Mouse (Mus musculus) kidney, embryonic 14.5 days (tissue): ENCODE measurements around the gene Zfp37. TPM values are rescaled to one million over a fixed set of nuclear protein-coding genes. Genes with fewer than 3 reads are reported as not detected.

Source experiments
- ATAC-seq: fragments of 200-750 bp; cut with Nextera tagmentation; 2 replicates; pipeline ENCODE4 v1.8.0; 2017; ENCODE audit warnings: moderate number of reproducible peaks, mild to moderate bottlenecking, moderate TSS enrichment, moderate library complexity; ENCODE audit not compliant: low FRiP score, low TSS enrichment
- H3K27ac ChIP-seq: fragments of 300-500 bp; sonication (generic); 2 replicates; pipeline ENCODE4 v1.5.1; 2014; ENCODE audit warnings: low read depth, mild to moderate bottlenecking, low read length, moderate library complexity, mixed read lengths
- H3K27me3 ChIP-seq: fragments of 300-500 bp; sonication (generic); 2 replicates; pipeline ENCODE4 v1.6.1; 2014; ENCODE audit warnings: mild to moderate bottlenecking, low read length; ENCODE audit not compliant: control insufficient read depth, insufficient read depth
- H3K36me3 ChIP-seq: fragments of 300-500 bp; sonication (generic); 2 replicates; pipeline ENCODE4 v1.6.1; 2014; ENCODE audit warnings: low read length, mixed read lengths; ENCODE audit not compliant: control insufficient read depth, insufficient read depth
- H3K4me1 ChIP-seq: fragments of 300-500 bp; sonication (generic); 2 replicates; pipeline ENCODE4 v1.6.1; 2014; ENCODE audit warnings: low read length, mixed read lengths; ENCODE audit not compliant: control insufficient read depth, insufficient read depth
- H3K4me2 ChIP-seq: fragments of 300-500 bp; sonication (generic); replicated peaks from 2 replicates; pipeline ENCODE4 v1.6.1; 2014; ENCODE audit warnings: low read depth, mild to moderate bottlenecking, low read length
- H3K4me3 ChIP-seq: fragments of 300-500 bp; sonication (generic); 2 replicates; pipeline ENCODE4 v1.5.1; 2014; ENCODE audit warnings: mild to moderate bottlenecking, low read length
- H3K9ac ChIP-seq: fragments of 300-500 bp; sonication (generic); 2 replicates; pipeline ENCODE4 v1.6.1; 2014; ENCODE audit warnings: low read depth, mild to moderate bottlenecking, low read length, moderate library complexity
- H3K9me3 ChIP-seq: fragments of 300-500 bp; sonication (generic); 2 replicates; pipeline ENCODE4 v1.6.1; 2016; ENCODE audit warnings: low read length; ENCODE audit not compliant: control insufficient read depth
- WGBS: fragments of 180-500 bp; shearing (Covaris S2); extraction: QIAGEN DNeasy Blood & Tissue Kit; methylation state at CpG from one replicate; pipeline ENCODE4 v1.1.7; 2014; 5-methylcytosine and 5-hydroxymethylcytosine counted together
- polyA plus RNA-seq: library from polyadenylated mRNA; unstranded; fragments of >200 nt; fragmentation: Nextera tagmentation; extraction: Ambion mirVana; gene quantifications from 2 replicates; pipeline ENCODE4 v1.2.1, GENCODE M21; 2014

Gene Zfp37
- polyA plus RNA-seq, 1 experiment from 2014 or later: 15.5 TPM

DNA sequence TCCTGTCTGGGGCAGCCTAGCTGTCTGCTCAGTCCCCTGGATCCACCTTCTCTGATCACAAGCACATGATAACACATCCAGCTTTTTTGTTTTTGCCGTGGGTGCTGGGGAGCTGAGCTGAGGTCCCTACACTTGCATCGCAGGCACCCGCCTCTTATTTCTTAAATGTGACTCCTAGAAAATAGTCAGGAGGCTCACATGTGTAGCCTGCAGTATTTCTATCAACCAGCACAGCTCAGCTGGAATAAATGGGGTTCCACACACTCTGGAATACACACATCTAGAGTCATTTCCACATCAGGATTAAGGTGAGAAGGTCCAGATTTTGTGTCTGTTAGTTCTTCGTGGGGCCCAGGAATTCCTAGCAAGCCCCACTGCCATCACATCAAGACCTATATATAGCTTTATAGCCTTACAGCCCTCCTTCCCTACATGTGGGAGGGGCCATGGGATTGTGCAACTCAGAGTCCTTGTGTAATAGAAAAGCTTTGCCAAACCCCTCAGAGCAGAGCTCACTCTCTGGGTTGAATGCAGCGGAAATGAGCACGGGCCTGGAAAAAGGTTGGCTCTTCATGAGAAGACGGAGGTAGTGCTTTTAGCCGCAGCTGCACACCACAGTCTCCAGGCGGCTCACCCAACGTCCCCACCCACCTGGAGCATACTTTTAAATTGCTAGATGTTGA lies 34.4 kb upstream of the Zfp37 start:
- ATAC-seq: no peak
- no peaks in the 10 kb centered on the region for H3K27me3 ChIP-seq
- H3K9ac ChIP-seq: no peak overlapping the region
- H3K27ac ChIP-seq: no peak overlapping the region
- no peak overlapping the region for H3K4me3 ChIP-seq
- no peaks in the 10 kb centered on the region for H3K9me3 ChIP-seq
- H3K4me2 ChIP-seq: no peak overlapping the region
- peaks cover 3% of the 10 kb centered on the region; the same call in 1 of the 2 replicates for H3K4me1 ChIP-seq
- WGBS: 72% methylated on average over 10 of the region's 10 CpGs
- no peaks in the 10 kb centered on the region for H3K36me3 ChIP-seq

DNA sequence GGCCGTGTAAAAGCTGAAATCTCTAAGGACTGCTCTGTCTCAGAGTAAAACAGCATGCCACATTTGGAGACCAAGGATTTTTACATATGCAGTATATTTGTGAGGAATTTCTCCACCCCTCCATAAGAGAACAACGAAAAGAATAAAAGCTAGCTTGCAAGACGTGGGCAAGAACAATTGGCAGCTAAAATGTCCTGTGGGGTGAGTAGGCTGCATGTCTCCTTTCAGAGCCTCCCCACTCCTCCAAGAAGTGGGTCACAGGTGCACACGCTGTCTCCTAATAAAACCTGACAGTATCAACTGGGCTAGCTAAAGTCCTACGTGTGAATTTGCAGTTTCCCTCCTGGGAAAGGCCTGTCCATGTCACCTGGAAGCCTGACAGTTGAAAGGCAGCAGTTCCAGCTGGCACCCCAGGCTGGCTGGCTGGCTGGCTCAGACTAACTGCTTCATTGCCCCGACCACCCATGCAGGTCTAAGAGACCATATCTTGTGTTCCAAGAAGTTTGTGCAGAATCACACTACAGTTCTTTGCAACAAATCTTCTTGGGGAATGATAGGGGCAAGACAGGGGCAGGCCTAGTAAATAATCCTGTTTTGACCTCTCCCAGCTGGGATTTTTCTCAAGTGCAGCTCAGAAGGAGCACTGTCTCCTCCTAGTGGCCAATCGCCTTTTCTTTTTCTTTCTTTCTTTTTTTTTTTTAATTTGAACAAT lies 32.4 kb upstream of the Zfp37 start:
- Histone ChIP-seq H3K4me3 (no peak overlapping the region), H3K27me3 (no peaks in the 10 kb centered on the region), H3K27ac (no peak overlapping the region), H3K4me1 (peaks cover 3% of the 10 kb centered on the region; the same call in 1 of the 2 replicates), H3K36me3 (no peaks in the 10 kb centered on the region), H3K4me2 (no peak overlapping the region), H3K9ac (no peak overlapping the region), H3K9me3 (no peaks in the 10 kb centered on the region)
- ATAC-seq: peak; percentile 94
- WGBS: 19% methylated on average over 7 of the region's 7 CpGs

DNA sequence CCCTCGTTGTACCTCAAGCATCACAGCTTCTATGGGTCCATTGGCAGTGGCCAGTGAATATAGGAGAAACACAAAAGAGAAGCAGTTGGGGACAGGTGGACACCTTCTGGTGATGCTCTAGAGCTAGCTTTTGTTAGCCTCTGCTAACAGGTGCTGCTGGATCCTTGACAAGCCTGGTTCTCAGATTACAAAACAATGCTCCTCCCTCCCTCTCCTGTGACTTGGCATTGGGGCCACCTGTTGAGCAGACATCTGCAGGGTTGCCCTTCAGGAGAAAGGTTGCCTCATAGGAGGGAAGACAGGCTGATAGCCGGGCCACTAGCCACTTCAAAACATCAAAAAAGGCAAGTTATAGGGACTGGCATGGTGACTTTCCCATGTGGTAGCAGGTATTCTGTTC lies 31.4 kb upstream of the Zfp37 start, which contains the start of gene Slc31a2:
TSS of gene Slc31a2 (plus strand) at position 287 of the 400 bp plus-strand sequence.
- Histone ChIP-seq H3K27me3 (no peaks in the 10 kb centered on the region), H3K4me3 (no peak within 1 kb of the TSS), H3K9me3 (no peaks in the 10 kb centered on the region), H3K9ac (no peak within 1 kb of the TSS), H3K27ac (no peak within 1 kb of the TSS), H3K4me1 (peaks cover 3% of the 10 kb centered on the region; the same call in 1 of the 2 replicates), H3K4me2 (no peak within 1 kb of the TSS), H3K36me3 (no peaks in the 10 kb centered on the region)
- 43% methylated on average over 2 of the region's 2 CpGs for WGBS
- ATAC-seq: no peak

DNA sequence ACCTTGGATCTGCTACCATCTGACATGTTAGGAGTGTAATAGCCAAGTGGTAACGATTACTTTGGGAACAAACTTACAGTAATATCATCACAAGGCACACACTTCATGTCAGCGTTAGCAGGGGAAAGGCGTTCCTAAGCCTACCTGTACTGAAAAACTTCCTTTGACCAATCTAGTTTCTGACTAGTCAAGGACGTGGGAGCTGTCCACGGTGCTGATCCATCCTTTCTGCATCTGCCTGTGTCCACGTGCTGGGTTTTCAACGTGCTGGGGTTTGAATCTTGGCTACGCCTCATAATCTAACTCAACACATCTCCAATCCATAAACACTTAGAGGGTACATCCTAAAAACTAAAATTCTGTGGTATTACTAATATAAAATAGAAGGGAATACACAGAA lies 26.1 kb upstream of the Zfp37 start:
- Histone ChIP-seq H3K4me2 (no peak overlapping the region), H3K9ac (no peak overlapping the region), H3K4me1 (no peaks in the 10 kb centered on the region), H3K4me3 (no peak overlapping the region), H3K9me3 (no peaks in the 10 kb centered on the region), H3K27ac (no peak overlapping the region), H3K36me3 (no peaks in the 10 kb centered on the region), H3K27me3 (no peaks in the 10 kb centered on the region)
- no peak for ATAC-seq
- 31% methylated on average over 8 of the region's 8 CpGs for WGBS

DNA sequence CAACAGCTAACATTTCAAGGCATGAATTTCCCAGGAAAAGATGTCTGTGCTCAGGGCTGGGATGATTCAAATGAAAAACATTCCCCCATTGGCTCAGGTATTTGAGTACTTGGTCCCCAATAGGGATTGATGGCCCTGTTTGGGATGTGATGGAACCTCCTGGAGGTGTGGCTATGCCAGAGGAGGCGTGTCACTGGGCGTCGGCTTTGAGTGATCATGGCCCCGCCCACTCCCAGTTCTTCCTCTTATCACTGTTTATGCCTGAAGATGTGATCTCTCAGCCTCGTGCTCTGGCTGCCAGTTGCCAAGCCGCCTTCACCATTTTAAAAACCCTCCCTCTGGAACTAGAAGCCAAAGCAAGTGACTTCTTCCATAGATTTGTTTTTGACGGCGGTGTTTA lies 23.7 kb upstream of the Zfp37 start:
- H3K9me3 ChIP-seq: no peaks in the 10 kb centered on the region
- H3K4me1 ChIP-seq: no peaks in the 10 kb centered on the region
- H3K4me2 ChIP-seq: no peak overlapping the region
- ATAC-seq: no peak
- no peak overlapping the region for H3K27ac ChIP-seq
- no peaks in the 10 kb centered on the region for H3K27me3 ChIP-seq
- 69% methylated on average over 8 of the region's 8 CpGs for WGBS
- no peaks in the 10 kb centered on the region for H3K36me3 ChIP-seq
- H3K9ac ChIP-seq: no peak overlapping the region
- no peak overlapping the region for H3K4me3 ChIP-seq

DNA sequence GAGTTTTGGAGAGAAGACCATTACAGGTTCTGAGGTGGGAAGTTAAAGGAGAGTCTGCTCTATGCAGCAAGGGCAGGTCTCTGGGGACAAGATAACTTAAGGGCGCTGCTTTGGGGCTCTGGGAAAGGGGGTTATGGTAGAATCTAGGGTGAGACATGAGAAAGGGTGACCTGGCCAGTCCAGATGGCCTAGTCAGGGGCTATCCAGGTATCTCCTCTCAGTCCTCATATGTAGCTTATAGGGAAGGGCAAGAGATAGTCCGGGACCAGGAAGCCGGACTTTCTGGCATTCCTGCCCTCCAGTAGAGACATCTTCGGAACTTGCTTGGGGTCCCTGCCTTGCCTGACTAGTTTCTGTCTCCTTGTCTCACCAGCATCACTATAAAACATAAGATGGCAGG lies 20.9 kb upstream of the Zfp37 start:
- Histone ChIP-seq H3K9ac (no peak overlapping the region), H3K4me1 (no peaks in the 10 kb centered on the region), H3K27me3 (no peaks in the 10 kb centered on the region), H3K9me3 (no peaks in the 10 kb centered on the region), H3K27ac (no peak overlapping the region), H3K4me3 (no peak overlapping the region), H3K4me2 (no peak overlapping the region), H3K36me3 (no peaks in the 10 kb centered on the region)
- WGBS: 79% methylated on average over 4 of the region's 4 CpGs
- no peak for ATAC-seq

DNA sequence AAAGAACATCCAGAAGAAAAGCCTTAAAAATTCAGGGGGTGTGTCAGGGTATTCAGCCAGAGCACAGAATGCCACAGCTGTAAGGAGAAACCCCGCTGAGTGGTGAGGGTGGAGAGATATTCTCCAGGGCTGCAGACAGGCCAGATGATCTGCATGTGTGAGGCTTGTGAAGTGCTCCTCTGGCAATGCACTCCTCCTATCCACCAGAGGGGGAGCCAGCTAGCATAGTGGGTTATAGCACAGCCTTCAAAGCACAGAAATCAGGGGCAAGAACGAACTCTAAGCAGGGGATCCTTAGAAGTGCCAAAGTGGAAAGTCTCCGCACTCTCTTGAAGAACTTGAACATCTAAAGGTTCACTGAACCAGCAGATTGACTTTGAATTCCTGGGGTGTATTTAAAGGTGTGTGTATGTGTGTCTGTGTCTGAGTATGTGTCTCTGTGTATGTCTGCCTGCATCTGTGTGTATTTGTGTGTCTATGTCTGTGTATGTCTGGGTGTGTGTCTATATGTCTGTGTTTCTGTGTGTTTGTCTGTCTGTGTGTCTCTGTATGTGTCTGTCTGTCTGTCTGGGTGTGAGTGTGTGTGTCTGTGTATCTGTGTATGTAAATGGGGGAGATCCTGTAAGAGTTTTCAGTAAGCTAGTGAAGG lies 20.2 kb upstream of the Zfp37 start:
- Histone ChIP-seq H3K36me3 (no peaks in the 10 kb centered on the region), H3K27ac (no peak overlapping the region), H3K9ac (no peak overlapping the region), H3K4me2 (no peak overlapping the region), H3K9me3 (no peaks in the 10 kb centered on the region), H3K27me3 (no peaks in the 10 kb centered on the region), H3K4me1 (no peaks in the 10 kb centered on the region), H3K4me3 (no peak overlapping the region)
- 38% methylated on average over 3 of the region's 3 CpGs for WGBS
- ATAC-seq: no peak

DNA sequence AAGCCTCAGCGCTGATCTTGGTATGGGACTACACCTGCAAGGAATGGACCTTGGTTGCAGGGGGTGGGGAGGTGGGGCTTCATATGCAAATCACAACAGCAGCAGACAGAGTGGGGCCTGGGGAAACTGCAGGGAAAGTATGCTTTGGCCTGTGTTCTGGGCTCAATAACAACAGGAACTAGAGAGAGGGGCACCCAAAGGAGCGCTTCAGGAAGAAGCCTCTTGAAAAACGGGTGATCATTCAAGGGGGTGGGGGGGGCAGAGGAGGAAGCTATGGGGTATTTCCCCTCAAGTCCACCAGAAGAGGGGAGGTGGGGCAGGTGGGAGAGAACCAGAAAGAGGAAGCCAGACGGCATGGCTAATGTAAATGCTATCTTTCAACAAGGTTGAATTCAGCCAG lies 17.5 kb upstream of the Zfp37 start:
- no peaks in the 10 kb centered on the region for H3K36me3 ChIP-seq
- no peak overlapping the region for H3K4me2 ChIP-seq
- no peaks in the 10 kb centered on the region for H3K4me1 ChIP-seq
- no peak overlapping the region for H3K9ac ChIP-seq
- no peaks in the 10 kb centered on the region for H3K27me3 ChIP-seq
- no peak overlapping the region for H3K4me3 ChIP-seq
- WGBS: 30% methylated on average over 4 of the region's 4 CpGs
- H3K27ac ChIP-seq: no peak overlapping the region
- no peak for ATAC-seq
- no peaks in the 10 kb centered on the region for H3K9me3 ChIP-seq

DNA sequence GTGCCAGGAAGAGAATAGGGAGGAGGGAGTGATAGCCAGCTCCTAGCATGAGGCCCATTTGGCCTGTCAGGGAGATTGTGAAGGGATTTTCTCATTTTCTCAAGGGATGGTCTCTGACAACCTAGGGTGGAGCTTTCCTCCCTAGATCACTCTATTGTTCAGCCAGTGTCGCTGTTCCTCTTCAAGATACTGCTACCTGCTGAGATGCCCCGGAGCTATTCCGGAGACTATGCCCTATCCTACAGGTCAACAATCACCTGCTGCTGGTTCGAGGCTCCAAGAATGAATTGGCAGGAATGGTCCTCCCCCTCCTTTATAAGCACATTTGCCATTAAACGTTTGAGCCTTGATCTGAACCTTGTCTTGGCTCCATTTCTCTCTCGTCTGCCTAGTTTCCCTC lies 9.7 kb upstream of the Zfp37 start:
- Histone ChIP-seq H3K4me3 (no peak overlapping the region), H3K36me3 (no peaks in the 10 kb centered on the region), H3K4me1 (no peaks in the 10 kb centered on the region), H3K9ac (no peak overlapping the region), H3K27me3 (no peaks in the 10 kb centered on the region), H3K4me2 (no peak overlapping the region), H3K27ac (no peak overlapping the region), H3K9me3 (no peaks in the 10 kb centered on the region)
- WGBS: 58% methylated on average over 6 of the region's 6 CpGs
- ATAC-seq: no peak
